Mouse (Mus musculus) E14TG2a.4 (cell line): Measurements from ENCODE around the gene Arhgef3.

ENCODE experiments used
- CTCF ChIP-seq: conservative IDR thresholded peaks from 2 replicates; pipeline ENCODE4 v1.5.1; 2014; ENCODE audit warnings: low read length
- NANOG ChIP-seq: IDR thresholded peaks from 2 replicates; pipeline ENCODE4 v1.6.1; 2014; ENCODE audit warnings: borderline replicate concordance, low read length, mixed read lengths
- POU5F1 ChIP-seq: IDR thresholded peaks from 2 replicates; pipeline ENCODE4 v1.6.1; 2014; ENCODE audit warnings: low read length, borderline replicate concordance

- TF ChIP-seq CTCF (no peak), POU5F1 (no peak), NANOG (no peak)
Measured at GRCm38 (mm10) chr14:27200743-27201576, 86.3 kb downstream of the Arhgef3 start.
